Mouse (Mus musculus) megakaryocyte, embryonic 14.5 days (primary cell): ENCODE results near the gene Plch2. TPM values are rescaled to one million over a fixed set of nuclear protein-coding genes. Genes with fewer than 3 reads are reported as not detected.
A peak's percentile ranks its signal among the peaks of the same experiment; 100 is the strongest.

Source experiments
- H3K27me3 ChIP-seq: replicated peaks from 2 replicates; pipeline ENCODE3; 2012; ENCODE audit warnings: inconsistent platforms
- H3K36me3 ChIP-seq: replicated peaks from 2 replicates; pipeline ENCODE3; 2012; ENCODE audit warnings: low read length, inconsistent platforms, mixed read lengths
- H3K4me1 ChIP-seq: 2 replicates; pipeline ENCODE4 v1.6.1; 2012; ENCODE audit warnings: inconsistent platforms
- H3K4me3 ChIP-seq: replicated peaks from 2 replicates; pipeline ENCODE3; 2012; ENCODE audit warnings: moderate library complexity, mild to moderate bottlenecking, inconsistent platforms
- H3K9me3 ChIP-seq: 2 replicates; pipeline ENCODE4 v1.6.1; 2012; ENCODE audit warnings: inconsistent platforms
- FLI1 ChIP-seq: IDR thresholded peaks from 2 replicates; pipeline ENCODE4 v1.6.1; 2012; ENCODE audit warnings: low read length, inconsistent platforms, mixed read lengths
- GATA1 ChIP-seq: IDR thresholded peaks from 3 replicates; pipeline ENCODE4 v1.6.1; 2012; ENCODE audit warnings: mixed read lengths, low read length, inconsistent platforms, borderline replicate concordance
- polyA plus RNA-seq: library from polyadenylated mRNA; stranded (reverse); fragments of >175 nt; gene quantifications from 2 replicates; pipeline ENCODE4 v1.2.3, GENCODE M21; 2012; ENCODE audit warnings: low replicate concordance; ENCODE audit not compliant: insufficient read depth

The Plch2 gene
- polyA plus RNA-seq, 1 experiment, result 0.27 TPM

DNA sequence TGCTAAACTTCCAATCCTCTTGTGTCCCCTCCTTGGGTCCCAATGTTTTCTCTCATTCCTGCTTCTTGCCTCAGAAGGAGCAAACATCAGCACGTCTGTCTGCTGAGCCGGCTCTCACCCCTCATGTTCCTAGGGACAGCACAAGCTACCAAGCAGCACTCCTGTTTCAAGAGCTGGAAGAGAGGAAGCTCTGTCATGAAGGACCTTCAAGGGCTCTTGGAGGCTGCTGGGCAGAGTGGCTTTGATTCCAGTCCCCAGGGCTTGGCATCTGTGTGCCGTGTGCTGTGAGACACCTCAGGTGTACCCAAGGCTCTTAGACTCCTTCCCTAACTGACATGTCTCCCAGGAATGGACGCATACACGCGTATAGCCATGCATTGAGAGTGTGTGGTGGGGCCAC is 75.5 kb downstream of the Plch2 start:
- peaks cover 12% of the 10 kb centered on the region for H3K27me3 ChIP-seq
- no peak overlapping the region for H3K4me3 ChIP-seq
- H3K4me1 ChIP-seq, result peaks cover 26% of the 10 kb centered on the region
- TF ChIP-seq FLI1 (no peak), GATA1 (no peak)
- H3K36me3 ChIP-seq, result peaks cover 66% of the 10 kb centered on the region
- H3K9me3 ChIP-seq, result no peaks in the 10 kb centered on the region

DNA sequence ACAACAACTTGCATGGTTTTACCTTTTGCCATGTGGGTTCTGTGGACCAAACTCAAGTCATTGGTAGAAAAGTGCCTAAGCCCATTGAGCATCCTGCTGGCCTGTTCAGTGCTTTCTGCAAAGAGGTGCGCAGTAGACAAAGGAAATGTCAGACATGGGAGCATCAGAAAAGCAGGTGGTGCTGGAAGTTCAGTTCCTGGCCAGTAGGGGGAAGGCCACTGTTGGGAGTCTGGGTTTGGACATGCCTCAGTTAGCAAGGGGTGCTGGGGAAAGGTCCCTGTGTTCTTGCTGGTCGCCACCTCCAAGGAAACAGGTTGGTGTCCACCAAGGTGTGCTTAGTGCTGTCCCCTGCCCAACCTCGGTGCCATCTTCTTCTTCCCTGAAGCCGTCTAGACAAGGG is 76.5 kb downstream of the Plch2 start:
- peaks cover 7% of the 10 kb centered on the region for H3K27me3 ChIP-seq
- peaks cover 76% of the 10 kb centered on the region for H3K36me3 ChIP-seq
- H3K9me3 ChIP-seq, result no peaks in the 10 kb centered on the region
- TF ChIP-seq FLI1, result no peak
- no peak for TF ChIP-seq GATA1
- H3K4me1 ChIP-seq, result peaks cover 17% of the 10 kb centered on the region
- no peak overlapping the region for H3K4me3 ChIP-seq

DNA sequence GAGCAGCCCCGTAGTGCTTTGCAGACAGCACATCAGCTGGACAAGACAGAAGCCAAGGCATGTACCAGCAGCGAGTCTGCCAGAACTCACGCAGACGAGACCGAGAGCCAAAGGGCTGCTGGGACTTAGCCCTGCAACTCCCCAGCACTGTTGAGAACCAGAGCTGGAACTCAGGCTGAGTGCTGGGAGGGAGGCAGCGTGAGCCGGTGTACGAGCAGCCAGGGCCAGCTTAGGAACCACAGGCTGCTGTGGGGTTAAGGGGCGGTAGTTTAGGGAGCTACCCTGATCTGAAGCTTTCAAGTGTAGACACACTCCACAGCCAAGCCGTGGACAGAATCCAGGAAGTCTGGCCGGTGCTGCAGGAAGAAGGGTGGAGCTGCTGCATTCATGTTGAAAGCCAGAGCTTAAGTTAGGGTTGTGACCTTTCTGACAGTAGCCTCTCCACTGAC is 82.4 kb downstream of the Plch2 start:
- H3K4me1 ChIP-seq, result 0 out of 2 replicates have a peak, but pooled peaks cover 4% of the 10 kb centered on the region
- TF ChIP-seq GATA1 (no peak), FLI1 (no peak)
- H3K4me3 ChIP-seq, result no peak overlapping the region
- H3K27me3 ChIP-seq, result no peaks in the 10 kb centered on the region
- H3K9me3 ChIP-seq, result no peaks in the 10 kb centered on the region
- H3K36me3 ChIP-seq, result peaks cover 100% of the 10 kb centered on the region

DNA sequence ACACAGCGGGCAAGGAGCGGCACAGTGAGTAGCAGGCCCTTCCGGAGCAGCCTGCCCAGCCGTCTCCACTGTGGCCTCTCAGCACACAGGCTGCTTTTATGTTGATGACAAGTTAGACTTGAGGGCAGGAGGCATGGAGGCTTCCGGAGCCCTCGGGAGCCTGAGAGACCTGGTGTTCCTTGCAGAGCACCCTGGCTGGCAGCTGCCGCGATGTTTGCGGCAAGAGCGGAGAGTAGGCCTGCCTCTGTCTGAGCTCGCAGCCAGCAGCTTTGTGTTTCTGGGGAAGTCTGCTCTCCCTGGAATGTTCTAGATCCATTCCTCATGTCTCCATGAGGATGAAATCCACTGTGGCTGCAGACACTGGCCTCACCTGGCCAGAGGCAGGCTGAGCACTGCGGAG is 84.0 kb downstream of the Plch2 start:
- Histone ChIP-seq H3K36me3 (peaks cover 98% of the 10 kb centered on the region), H3K4me3 (no peak overlapping the region), H3K27me3 (no peaks in the 10 kb centered on the region), H3K4me1 (peaks cover 4% of the 10 kb centered on the region; the same call in 1 of the 2 replicates), H3K9me3 (no peaks in the 10 kb centered on the region)
- TF ChIP-seq FLI1 (no peak), GATA1 (no peak)

DNA sequence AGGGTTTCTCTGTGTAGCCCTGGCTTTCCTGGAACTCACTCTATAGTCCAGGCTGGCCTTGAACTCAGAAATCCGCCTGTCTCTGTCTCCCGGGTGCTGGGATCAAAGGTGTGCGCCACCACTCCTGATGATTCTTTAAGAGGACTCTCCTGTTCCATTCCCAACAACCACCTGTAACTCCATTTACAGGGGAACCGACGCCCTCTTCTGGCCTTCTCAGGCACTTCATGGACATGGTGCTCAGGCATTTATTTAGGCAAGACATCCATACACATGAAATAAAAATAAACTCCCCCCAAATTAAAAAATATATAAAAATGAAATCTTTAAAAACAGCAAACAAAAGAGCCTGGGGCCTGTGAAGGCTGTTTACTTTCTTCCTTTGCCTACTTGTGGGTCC is 89.4 kb downstream of the Plch2 start:
- peaks cover 36% of the 10 kb centered on the region for H3K4me1 ChIP-seq
- H3K9me3 ChIP-seq, result no peaks in the 10 kb centered on the region
- no peak overlapping the region for H3K4me3 ChIP-seq
- TF ChIP-seq FLI1 (no peak), GATA1 (no peak)
- H3K27me3 ChIP-seq, result peaks cover 13% of the 10 kb centered on the region
- H3K36me3 ChIP-seq, result peaks cover 57% of the 10 kb centered on the region

DNA sequence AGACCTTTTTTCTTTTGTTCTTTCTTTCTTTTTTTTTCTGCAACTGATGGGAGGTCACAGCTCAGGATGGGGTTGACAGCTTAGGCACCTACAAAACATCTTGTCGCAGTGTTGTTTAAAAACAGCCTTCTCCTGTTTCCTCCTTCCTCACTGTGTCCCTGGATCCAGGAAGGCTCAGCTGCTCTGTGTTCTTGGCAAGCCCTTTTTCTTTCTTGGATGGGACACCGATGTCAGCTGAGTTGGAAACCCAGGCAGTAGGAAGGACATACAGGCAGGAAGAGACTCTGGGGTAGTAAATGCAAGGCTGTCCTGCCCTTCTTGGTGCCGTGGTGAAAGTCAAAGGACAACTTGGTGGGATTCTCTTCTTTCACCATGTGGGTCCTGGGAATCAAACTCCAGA is 90.7 kb downstream of the Plch2 start:
- Histone ChIP-seq H3K36me3 (peaks cover 44% of the 10 kb centered on the region), H3K27me3 (peaks cover 27% of the 10 kb centered on the region), H3K9me3 (no peaks in the 10 kb centered on the region), H3K4me3 (no peak overlapping the region), H3K4me1 (peaks cover 49% of the 10 kb centered on the region)
- TF ChIP-seq FLI1 (no peak), GATA1 (no peak)

DNA sequence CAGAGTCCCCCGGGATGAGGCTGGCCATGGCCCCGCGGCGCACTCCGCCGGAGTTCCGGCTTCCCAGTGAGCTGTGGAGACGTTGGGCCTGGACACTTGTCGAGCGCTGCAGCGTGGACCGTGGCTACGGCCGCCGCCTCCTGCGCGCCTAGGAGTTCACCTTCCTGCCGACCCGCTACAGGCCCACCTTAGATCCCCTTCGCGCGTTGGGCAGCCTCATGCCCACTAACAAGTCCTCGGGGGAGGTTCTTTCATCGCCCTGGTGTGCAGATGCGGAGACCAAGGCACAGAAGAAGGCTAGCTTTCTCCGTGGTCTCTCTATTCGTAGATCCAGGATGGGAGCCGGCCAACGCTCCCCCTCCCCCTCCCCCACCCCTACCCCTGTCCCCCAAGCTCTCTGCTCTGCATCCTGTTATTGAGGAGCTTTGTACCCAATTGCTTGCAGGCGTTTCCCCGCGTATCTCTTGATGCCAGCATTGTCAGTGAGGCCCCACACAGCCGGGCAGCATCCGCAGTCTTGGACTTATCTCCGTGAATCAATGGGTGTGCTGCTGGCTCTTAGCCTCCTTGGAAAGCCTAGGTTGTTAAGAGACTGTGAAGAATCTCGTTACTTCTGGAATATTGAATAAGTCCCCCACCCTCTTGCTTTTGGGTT is 91.9 kb downstream of the Plch2 start:
- H3K4me1 ChIP-seq, result peaks cover 60% of the 10 kb centered on the region

DNA sequence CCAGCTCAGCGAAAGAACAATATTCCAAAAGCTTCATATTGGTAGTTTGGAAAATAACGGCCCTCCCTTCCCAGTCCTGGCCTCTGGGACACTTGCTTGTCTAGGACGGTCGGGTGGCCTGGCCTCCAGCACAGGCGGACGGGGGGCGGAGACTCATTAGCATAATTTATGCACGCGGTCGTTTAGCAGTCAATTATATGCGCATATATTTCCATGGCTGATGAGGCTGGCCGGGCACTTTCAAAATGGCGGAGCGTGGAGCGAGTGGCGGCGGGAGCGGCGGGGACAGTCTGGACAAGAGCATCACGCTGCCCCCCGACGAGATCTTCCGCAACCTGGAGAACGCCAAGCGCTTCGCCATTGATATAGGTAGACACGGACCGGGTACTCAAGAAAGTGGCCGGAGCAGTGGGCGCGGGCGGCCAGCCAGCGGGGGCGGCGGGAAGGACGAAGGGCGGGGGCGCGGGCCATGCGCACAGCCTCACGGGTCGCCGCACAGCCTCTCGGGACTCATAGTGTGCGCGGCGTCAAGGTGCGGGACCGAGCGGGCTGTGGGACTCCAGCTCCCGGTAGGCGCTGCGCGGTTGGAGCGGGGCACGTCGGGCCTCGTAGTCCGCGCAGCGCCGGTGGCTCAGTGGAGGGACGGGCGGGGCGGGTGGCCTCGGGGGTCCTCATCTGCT is 92.5 kb downstream of the Plch2 start, which contains the start of gene Pank4:
TSS of gene Pank4 (plus strand) at position 223 of the 680 bp plus-strand sequence.
- peaks cover 45% of the 10 kb centered on the region for H3K27me3 ChIP-seq
- H3K4me1 ChIP-seq, result peaks cover 60% of the 10 kb centered on the region
- H3K9me3 ChIP-seq, result 0 out of 2 replicates have a peak, but pooled peaks cover 3% of the 10 kb centered on the region
- peak within 1 kb of the TSS; percentile 97 for H3K4me3 ChIP-seq
- H3K36me3 ChIP-seq, result peaks cover 26% of the 10 kb centered on the region
- no peak for TF ChIP-seq FLI1
- no peak for TF ChIP-seq GATA1

More for the DNA sequence above, 91.9 kb downstream of the Plch2 start:
- peaks cover 38% of the 10 kb centered on the region for H3K27me3 ChIP-seq
- H3K4me3 ChIP-seq, result peak overlapping the region; percentile 97
- peaks cover 32% of the 10 kb centered on the region for H3K36me3 ChIP-seq
- 0 out of 2 replicates have a peak, but pooled peaks cover 3% of the 10 kb centered on the region for H3K9me3 ChIP-seq
- TF ChIP-seq FLI1 (no peak), GATA1 (no peak)

DNA sequence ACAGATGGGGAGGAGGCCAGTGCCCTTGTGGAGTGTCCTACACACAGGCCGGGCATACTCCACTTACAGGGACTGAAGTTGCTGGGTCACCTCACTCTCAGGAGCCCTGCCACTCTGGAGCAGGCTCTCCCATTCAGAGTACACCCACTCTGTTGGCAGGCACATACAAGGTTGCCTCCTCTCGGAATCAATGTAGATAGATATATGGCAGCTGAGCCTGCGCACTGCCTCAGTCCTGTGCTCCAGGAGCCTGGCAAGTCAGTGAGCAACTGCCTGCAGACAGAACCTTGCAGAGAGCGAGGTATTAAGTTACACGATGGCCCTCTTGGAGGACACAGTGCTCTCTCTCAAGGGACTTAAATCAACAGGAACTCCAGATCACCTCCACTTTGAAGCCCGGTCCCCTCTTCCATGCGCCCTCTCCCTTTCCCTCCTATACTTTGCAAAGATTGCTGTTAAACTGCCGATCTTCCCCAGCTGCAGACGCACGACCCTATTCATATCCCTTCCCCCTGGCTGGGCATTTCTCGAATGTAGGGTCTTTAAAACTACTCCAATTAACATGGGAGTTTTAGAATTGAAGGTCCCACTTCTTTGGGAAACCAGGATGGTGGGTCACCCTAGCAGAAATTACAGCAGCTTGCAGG is 93.3 kb downstream of the Plch2 start:
- Histone ChIP-seq H3K27me3 (peaks cover 51% of the 10 kb centered on the region), H3K4me3 (peak overlapping the region; percentile 97), H3K4me1 (peaks cover 60% of the 10 kb centered on the region), H3K36me3 (peaks cover 21% of the 10 kb centered on the region), H3K9me3 (0 out of 2 replicates have a peak, but pooled peaks cover 3% of the 10 kb centered on the region)
- TF ChIP-seq GATA1 (no peak), FLI1 (no peak)
